Mouse (Mus musculus) liver, embryonic 13.5 days (tissue): ENCODE results near the gene Atp5g2. TPM values are rescaled to one million over a fixed set of nuclear protein-coding genes. Genes with fewer than 3 reads are reported as not detected.
A peak's percentile ranks its signal among the peaks of the same experiment; 100 is the strongest.

Experiments used
- ATAC-seq: fragments of 200-750 bp; cut with Nextera tagmentation; 2 replicates; pipeline ENCODE4 v1.8.0; 2017; ENCODE audit warnings: low read depth, mild to moderate bottlenecking, moderate number of reproducible peaks, moderate library complexity
- DNase-seq: peaks from one replicate; pipeline ENCODE4 v3.0.0; 2022
- H3K27ac ChIP-seq: fragments of 300-500 bp; sonication (generic); 2 replicates; pipeline ENCODE4 v1.5.1; 2015; ENCODE audit warnings: moderate library complexity, mild to moderate bottlenecking, inconsistent platforms
- H3K27me3 ChIP-seq: fragments of 300-500 bp; sonication (generic); 2 replicates; pipeline ENCODE4 v1.6.1; 2015; ENCODE audit warnings: mild to moderate bottlenecking, inconsistent platforms
- H3K36me3 ChIP-seq: fragments of 300-500 bp; sonication (generic); 2 replicates; pipeline ENCODE4 v1.6.1; 2015; ENCODE audit warnings: mild to moderate bottlenecking, inconsistent platforms
- H3K4me1 ChIP-seq: fragments of 300-500 bp; sonication (generic); replicated peaks from 2 replicates; pipeline ENCODE4 v1.6.1; 2015; ENCODE audit warnings: inconsistent platforms
- H3K4me2 ChIP-seq: fragments of 300-500 bp; sonication (generic); 2 replicates; pipeline ENCODE4 v1.6.1; 2015; ENCODE audit warnings: inconsistent platforms, mild to moderate bottlenecking, moderate library complexity
- H3K4me3 ChIP-seq: fragments of 300-500 bp; sonication (generic); replicated peaks from 2 replicates; pipeline ENCODE4 v1.5.1; 2015; ENCODE audit warnings: mild to moderate bottlenecking, inconsistent platforms
- H3K9ac ChIP-seq: fragments of 300-500 bp; sonication (generic); 2 replicates; pipeline ENCODE4 v1.6.1; 2015; ENCODE audit warnings: mild to moderate bottlenecking, inconsistent platforms
- H3K9me3 ChIP-seq: fragments of 300-500 bp; sonication (generic); replicated peaks from 2 replicates; pipeline ENCODE4 v1.6.1; 2016; ENCODE audit warnings: inconsistent platforms
- WGBS: fragments of 180-500 bp; shearing (Covaris S2); methylation state at CpG from one replicate; pipeline ENCODE4 v1.1.7; 2015; ENCODE audit not compliant: insufficient replicate concordance; 5-methylcytosine and 5-hydroxymethylcytosine counted together
- microRNA counts: library from miRNA; unstranded; fragments of <30 nt; microRNA quantifications from one replicate; lab custom pipeline; 2016
- microRNA-seq: library from miRNA; unstranded; fragments of <30 nt; microRNA quantifications from one replicate; pipeline ENCODE4, GENCODE M21; 2016
- polyA plus RNA-seq: library from polyadenylated mRNA; unstranded; fragments of >200 nt; fragmentation: Nextera tagmentation; extraction: Ambion mirVana; gene quantifications from 2 replicates; pipeline ENCODE4 v1.2.1, GENCODE M21; 2015

Atp5g2 gene
- polyA plus RNA-seq, 1 experiment from 2014 or later = 32.5 TPM

DNA sequence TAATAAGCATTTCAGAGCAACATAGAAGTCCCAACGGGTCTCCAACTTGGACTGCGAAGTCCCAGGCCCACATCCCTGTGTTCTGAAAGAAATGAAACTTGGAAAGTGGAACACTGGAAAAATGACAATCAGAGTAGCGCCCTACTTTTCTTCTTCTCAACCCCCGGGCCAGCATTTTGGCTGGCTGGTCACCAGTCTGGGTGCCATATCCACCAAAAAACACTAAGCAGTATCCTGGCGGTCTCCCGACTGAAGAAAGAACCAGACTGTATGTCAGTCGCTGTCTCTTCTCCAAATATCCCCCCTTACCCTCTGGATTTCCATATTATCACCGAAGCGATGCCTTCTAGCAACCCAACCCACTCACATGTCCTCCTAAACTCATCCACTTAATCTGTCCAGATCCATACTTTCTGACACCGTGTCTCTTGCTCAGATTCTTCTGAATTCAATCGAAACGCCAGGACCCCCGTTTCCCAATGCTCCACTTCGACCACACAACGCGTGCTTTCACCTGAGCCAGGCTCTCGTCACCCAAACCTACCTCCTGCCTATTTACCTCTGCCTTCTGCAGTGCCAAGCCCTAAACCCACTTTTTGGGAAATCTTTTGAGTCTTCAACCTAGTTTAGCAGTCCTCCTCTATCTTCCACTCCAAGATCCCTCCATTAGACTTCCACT is 47.7 kb downstream of the Atp5g2 start:
- Histone ChIP-seq H3K4me1 (peaks cover 34% of the 10 kb centered on the region), H3K4me3 (peak overlapping the region; percentile 73), H3K9me3 (no peaks in the 10 kb centered on the region), H3K4me2 (peak overlapping the region; percentile 94), H3K9ac (peak overlapping the region; percentile 80), H3K36me3 (no peaks in the 10 kb centered on the region), H3K27me3 (no peaks in the 10 kb centered on the region), H3K27ac (peak overlapping the region; percentile 86)
- WGBS = 3% methylated on average over 17 of the region's 17 CpGs
- DNase-seq (peak; percentile 18), ATAC-seq (peak; percentile 5)

DNA sequence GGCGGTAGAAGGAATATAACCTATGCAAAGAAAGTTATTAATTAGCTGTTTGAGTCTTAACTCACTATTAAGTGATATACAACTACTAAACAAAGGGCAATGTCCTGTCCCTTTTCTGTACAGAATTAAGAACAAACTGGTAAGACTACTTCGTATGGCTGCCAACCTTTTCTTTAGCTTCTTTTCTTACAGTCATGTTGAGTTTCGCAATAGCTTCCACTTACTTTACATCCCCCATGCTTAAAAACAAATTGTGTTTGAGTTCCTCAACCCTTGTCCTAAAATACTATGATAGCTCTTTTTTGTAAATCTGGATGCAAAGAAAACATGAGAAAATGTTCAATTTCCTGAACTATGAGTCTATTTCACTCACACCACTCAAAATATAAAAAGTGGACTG is 49.0 kb downstream of the Atp5g2 start:
- H3K9ac ChIP-seq = peak overlapping the region; percentile 36; the same call in 1 of the 2 replicates
- no peaks in the 10 kb centered on the region for H3K27me3 ChIP-seq
- H3K9me3 ChIP-seq = no peaks in the 10 kb centered on the region
- no peak overlapping the region for H3K27ac ChIP-seq
- H3K4me3 ChIP-seq = peak overlapping the region; percentile 22; the same call in 1 of the 2 replicates
- DNase-seq (no peak), ATAC-seq (no peak)
- H3K4me2 ChIP-seq = peak overlapping the region; percentile 94
- H3K4me1 ChIP-seq = peaks cover 34% of the 10 kb centered on the region
- WGBS = 77% methylated on average over 3 of the region's 3 CpGs
- no peaks in the 10 kb centered on the region for H3K36me3 ChIP-seq

DNA sequence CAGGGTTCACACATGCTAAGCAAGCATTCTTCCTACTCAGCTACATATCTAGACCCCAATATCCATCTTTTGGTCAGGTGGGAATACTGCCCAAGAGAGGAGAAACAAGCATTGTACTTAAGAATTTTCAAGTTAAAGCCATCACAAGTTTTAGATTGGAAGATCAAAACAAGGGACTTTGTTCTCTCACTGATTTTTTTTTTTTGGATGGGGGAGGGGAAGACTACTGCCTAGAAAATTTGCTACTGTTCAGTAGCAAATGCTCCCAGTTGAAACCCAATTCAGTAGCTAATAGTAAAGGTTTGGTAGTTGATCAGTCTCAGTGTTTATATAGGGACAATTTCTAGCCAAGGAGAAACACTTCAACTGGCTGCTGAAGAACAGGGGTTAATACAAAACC is 49.6 kb downstream of the Atp5g2 start:
- Histone ChIP-seq H3K4me3 (no peak overlapping the region), H3K36me3 (no peaks in the 10 kb centered on the region), H3K27me3 (no peaks in the 10 kb centered on the region), H3K9ac (no peak overlapping the region), H3K4me1 (peaks cover 34% of the 10 kb centered on the region), H3K27ac (no peak overlapping the region), H3K9me3 (no peaks in the 10 kb centered on the region), H3K4me2 (0 out of 2 replicates have a peak overlapping the region, but pooled peaks have one; percentile 94)
- ATAC-seq (no peak), DNase-seq (no peak)

DNA sequence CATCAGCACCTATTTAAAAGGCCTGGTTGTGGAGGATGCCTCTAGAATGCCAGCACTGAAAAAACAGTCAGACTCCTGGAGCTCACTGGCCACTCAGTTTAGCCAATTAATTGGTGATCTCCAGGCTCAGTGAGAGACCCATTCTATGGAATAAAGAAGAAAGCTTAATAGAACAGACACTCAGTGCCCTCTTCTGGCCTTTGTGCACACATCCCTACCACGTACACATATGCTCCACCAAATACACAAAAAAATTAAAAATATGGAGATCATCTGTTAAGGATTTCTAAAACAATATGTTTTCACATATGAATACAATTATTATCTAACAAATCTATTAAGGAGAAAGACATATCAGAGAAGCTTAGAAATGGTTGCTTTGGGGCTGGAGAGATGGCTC is 51.4 kb downstream of the Atp5g2 start:
- Histone ChIP-seq H3K9ac (no peak overlapping the region), H3K4me2 (no peak overlapping the region), H3K4me1 (peaks cover 30% of the 10 kb centered on the region), H3K36me3 (no peaks in the 10 kb centered on the region), H3K27me3 (no peaks in the 10 kb centered on the region), H3K4me3 (no peak overlapping the region), H3K27ac (no peak overlapping the region), H3K9me3 (no peaks in the 10 kb centered on the region)
- no peak for ATAC-seq
- 85% methylated on average over 1 of the region's 1 CpGs for WGBS
- no peak for DNase-seq

DNA sequence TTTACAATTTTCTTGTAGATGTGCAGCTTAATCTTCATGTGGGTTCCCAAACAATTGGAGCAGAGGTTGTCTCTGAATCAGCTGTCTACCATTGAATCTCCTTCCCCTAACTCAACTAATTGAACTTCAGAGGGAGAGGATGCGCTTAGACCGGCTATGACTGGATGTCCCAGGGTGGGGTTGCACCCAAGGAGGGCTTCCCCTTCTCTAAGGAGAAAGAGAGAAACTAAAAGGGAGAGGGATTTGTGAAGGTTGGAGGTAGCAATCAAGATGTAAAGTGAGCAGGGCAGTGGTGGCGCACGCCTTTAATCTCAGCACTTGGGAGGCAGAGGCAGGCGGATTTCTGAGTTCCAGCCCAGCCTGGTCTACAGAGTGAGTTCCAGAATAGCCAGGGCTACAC is 52.7 kb downstream of the Atp5g2 start:
- H3K27ac ChIP-seq = no peak overlapping the region
- H3K4me3 ChIP-seq = no peak overlapping the region
- DNase-seq (no peak), ATAC-seq (no peak)
- no peaks in the 10 kb centered on the region for H3K9me3 ChIP-seq
- no peaks in the 10 kb centered on the region for H3K36me3 ChIP-seq
- 87% methylated on average over 5 of the region's 5 CpGs for WGBS
- H3K27me3 ChIP-seq = no peaks in the 10 kb centered on the region
- no peak overlapping the region for H3K9ac ChIP-seq
- peaks cover 34% of the 10 kb centered on the region for H3K4me1 ChIP-seq
- no peak overlapping the region for H3K4me2 ChIP-seq

DNA sequence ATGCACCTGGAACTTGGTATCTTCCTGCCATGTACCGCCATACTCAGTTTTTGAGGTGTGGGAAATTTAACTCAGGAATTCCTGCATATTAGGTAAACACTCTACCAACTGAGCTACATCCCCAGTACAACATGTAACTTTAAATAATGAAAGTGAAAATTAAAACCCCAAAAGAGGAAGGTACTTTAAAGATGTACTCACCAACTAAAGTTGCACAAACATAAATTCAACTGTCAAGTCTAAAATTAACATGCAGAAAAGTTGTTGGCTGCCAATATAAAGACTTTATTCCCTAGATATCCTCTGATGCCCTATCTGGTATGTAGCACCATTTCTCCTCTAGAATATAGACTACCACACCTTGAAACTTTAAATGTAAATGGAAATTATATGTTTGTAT is 54.5 kb downstream of the Atp5g2 start:
- H3K9ac ChIP-seq = no peak overlapping the region
- no peaks in the 10 kb centered on the region for H3K27me3 ChIP-seq
- H3K27ac ChIP-seq = no peak overlapping the region
- no peak for ATAC-seq
- H3K4me2 ChIP-seq = no peak overlapping the region
- no peak overlapping the region for H3K4me3 ChIP-seq
- no peaks in the 10 kb centered on the region for H3K9me3 ChIP-seq
- H3K36me3 ChIP-seq = no peaks in the 10 kb centered on the region
- WGBS = 80% methylated on average over 1 of the region's 1 CpGs
- no peak for DNase-seq
- H3K4me1 ChIP-seq = peaks cover 28% of the 10 kb centered on the region

DNA sequence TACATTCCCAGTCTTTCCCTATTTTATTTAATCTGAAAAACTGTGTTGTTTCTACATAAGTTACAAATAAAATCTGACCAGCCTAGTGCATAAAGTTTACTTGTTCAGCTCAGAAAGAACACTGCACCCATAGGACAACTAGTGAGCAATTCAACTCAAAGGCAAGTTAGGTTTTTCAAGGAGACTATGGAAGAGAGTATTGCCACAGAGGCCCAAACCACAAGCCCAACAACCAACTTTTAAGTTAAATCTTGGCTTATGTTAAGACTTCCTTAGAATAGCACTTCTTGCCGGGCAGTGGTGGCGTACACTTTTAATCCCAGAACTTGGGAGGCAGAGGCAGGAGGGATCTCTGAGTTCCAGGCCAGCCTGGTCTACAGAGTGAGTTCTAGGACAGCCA is 56.0 kb downstream of the Atp5g2 start:
- WGBS = 80% methylated on average over 2 of the region's 2 CpGs
- no peak for DNase-seq
- no peak for ATAC-seq
- Histone ChIP-seq H3K27me3 (no peaks in the 10 kb centered on the region), H3K9me3 (no peaks in the 10 kb centered on the region), H3K4me2 (no peak overlapping the region), H3K4me1 (peaks cover 19% of the 10 kb centered on the region), H3K36me3 (no peaks in the 10 kb centered on the region), H3K4me3 (no peak overlapping the region), H3K27ac (no peak overlapping the region), H3K9ac (no peak overlapping the region)

DNA sequence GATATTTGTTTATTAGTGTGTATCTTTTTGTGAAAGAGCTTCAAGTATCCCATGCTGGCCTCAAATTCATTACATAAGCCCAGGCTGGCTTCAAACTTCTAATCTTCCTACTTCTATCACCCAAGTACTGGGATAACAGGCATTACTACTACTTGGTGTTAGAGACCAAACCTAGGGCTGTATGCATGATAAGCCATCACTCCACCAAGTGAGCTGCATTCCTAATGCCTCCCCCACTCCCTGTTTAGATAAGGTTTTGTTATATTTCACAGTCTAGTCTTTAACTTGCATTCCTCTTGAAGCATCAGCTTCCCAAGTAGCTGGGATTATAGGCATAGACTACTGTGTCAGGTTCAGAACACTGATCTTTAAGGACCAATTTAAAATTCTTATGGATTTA is 57.9 kb downstream of the Atp5g2 start:
- DNase-seq = no peak
- no peak overlapping the region for H3K4me2 ChIP-seq
- peaks cover 19% of the 10 kb centered on the region for H3K4me1 ChIP-seq
- no peak overlapping the region for H3K9ac ChIP-seq
- H3K27me3 ChIP-seq = no peaks in the 10 kb centered on the region
- ATAC-seq = peak; percentile 61; the same call in 1 of the 2 replicates
- no peaks in the 10 kb centered on the region for H3K9me3 ChIP-seq
- H3K27ac ChIP-seq = no peak overlapping the region
- H3K36me3 ChIP-seq = no peaks in the 10 kb centered on the region
- no peak overlapping the region for H3K4me3 ChIP-seq

DNA sequence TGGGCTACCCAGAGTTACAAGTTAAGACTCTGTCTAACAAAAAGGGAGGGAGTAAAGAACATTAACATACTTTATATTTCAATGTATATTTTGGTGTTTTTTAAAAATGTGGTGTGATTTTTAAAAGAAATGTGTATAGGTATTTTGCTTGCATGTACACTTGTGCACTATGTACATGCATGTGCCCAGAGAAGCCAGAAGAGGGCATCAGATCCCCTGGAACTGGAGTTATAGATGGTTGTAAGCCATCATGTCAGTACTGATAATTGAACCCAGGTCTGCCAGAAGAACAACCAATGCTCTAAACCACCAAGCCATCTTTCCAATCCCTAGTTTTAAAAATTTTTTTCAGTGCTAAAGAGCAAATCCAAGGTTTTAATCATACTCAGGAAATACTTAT is 59.2 kb downstream of the Atp5g2 start:
- Histone ChIP-seq H3K9me3 (no peaks in the 10 kb centered on the region), H3K36me3 (no peaks in the 10 kb centered on the region), H3K27me3 (no peaks in the 10 kb centered on the region), H3K27ac (no peak overlapping the region), H3K4me1 (peaks cover 19% of the 10 kb centered on the region), H3K4me2 (no peak overlapping the region), H3K9ac (no peak overlapping the region), H3K4me3 (no peak overlapping the region)
- ATAC-seq (no peak), DNase-seq (no peak)

MicroRNAs within 50 kb of the gene (microRNA counts, 519-probe panel; counts per million panel counts)
- 114 counts per million for microRNA mmu-miR-688 (lab: Ali Mortazavi, UCI)

Small RNA genes within 50 kb of the gene (microRNA-seq; reads per million reads assigned to microRNA genes)
- 0.88 reads per million for gene Mir688

Other genes starting within 250 kb of the Atp5g2 start
- gene Amhr2, start 227.0 kb downstream of the Atp5g2 start, polyA plus RNA-seq = 0.14 and 0.42 TPM in 2 replicates
- gene Prr13, start 213.3 kb downstream of the Atp5g2 start, polyA plus RNA-seq = 108 and 112 TPM in 2 replicates
- gene Pcbp2, start 201.8 kb downstream of the Atp5g2 start, polyA plus RNA-seq = 91.4 and 92.1 TPM in 2 replicates
- not detected in 2 replicates for gene Gm10337, start 168.6 kb downstream of the Atp5g2 start, polyA plus RNA-seq
- gene Map3k12, start 155.3 kb downstream of the Atp5g2 start, polyA plus RNA-seq = 1.8 and 2.1 TPM in 2 replicates
- 52.2 and 55.4 TPM in 2 replicates for gene Tarbp2, start 154.2 kb downstream of the Atp5g2 start, polyA plus RNA-seq
- 0.93 and 1.1 TPM in 2 replicates for gene Npff, start 147.4 kb downstream of the Atp5g2 start, polyA plus RNA-seq
- not detected in 2 replicates for gene Gm28047, start 47.3 kb downstream of the Atp5g2 start, polyA plus RNA-seq
- gene Atf7, start 46.9 kb downstream of the Atp5g2 start, polyA plus RNA-seq = 8.6 and 9.0 TPM in 2 replicates
- 9.0 and 11.3 TPM in 2 replicates for gene Calcoco1, start 49.8 kb upstream of the Atp5g2 start, polyA plus RNA-seq
- not detected in 2 replicates for gene Hoxc13, start 248.8 kb upstream of the Atp5g2 start, polyA plus RNA-seq